8 mouse cellular contexts compared by ENCODE assay signal in genomic region chr11:98021565-98022252, GRCm38 (mm10). TPM values are rescaled to one million over a fixed set of nuclear protein-coding genes. Genes with fewer than 3 reads are reported as not detected.
DNase-seq lines count a peak whose midpoint lies in the region; ATAC-seq and TF ChIP-seq lines count a peak whose summit lies in the region.

No protein-coding gene starts in this region.

- H3K79me2 ChIP-seq in heart, adult 2 months (replicated peaks; ENCODE audit: control insufficient read depth, insufficient read depth, low read length): no peaks in the 10 kb centered on the region

- no peak for TF ChIP-seq POLR2A in heart, adult 2 months (IDR thresholded peaks at IDR 0.05; ENCODE audit: insufficient read depth, low read depth, low read length)
- TF ChIP-seq POLR2A in bone marrow macrophage, adult 2 months (IDR thresholded peaks at IDR 0.05; ENCODE audit: borderline replicate concordance, low read depth, low read length): no peak

- TF ChIP-seq EP300 in heart, adult 2 months (IDR thresholded peaks at IDR 0.05; ENCODE audit: insufficient read depth, low read depth, low read length): no peak

- no peaks in the 10 kb centered on the region for H3K27me3 ChIP-seq in heart, adult 2 months (ENCODE audit: control insufficient read depth, insufficient read depth, low read length)
- no peaks in the 10 kb centered on the region for H3K27me3 ChIP-seq in forebrain, embryonic 14.5 days (replicated peaks; ENCODE audit: control insufficient read depth, insufficient read depth, low read length)
- H3K27me3 ChIP-seq in limb, embryonic 10.5 days (ENCODE audit: low read depth, poor library complexity, severe bottlenecking): peaks cover 22% of the 10 kb centered on the region

- peak overlapping the region; percentile 95 for H3K4me3 ChIP-seq in heart, adult 2 months
- peak overlapping the region; percentile 84 for H3K4me3 ChIP-seq in bone marrow macrophage, adult 2 months (ENCODE audit: insufficient read depth, low read length)
- peak overlapping the region; percentile 72 for H3K4me3 ChIP-seq in forebrain, embryonic 14.5 days (ENCODE audit: low read depth, low read length)
- peak overlapping the region; percentile 85 for H3K4me3 ChIP-seq in limb, embryonic 10.5 days

- no peaks in the 10 kb centered on the region for H3K9me3 ChIP-seq in forebrain, embryonic 14.5 days (replicated peaks; ENCODE audit: control insufficient read depth, low read length)
- H3K9me3 ChIP-seq in limb, embryonic 10.5 days (replicated peaks): no peaks in the 10 kb centered on the region

- H3K4me1 ChIP-seq in heart, adult 2 months (ENCODE audit: control insufficient read depth, insufficient read depth, low read length): peaks cover 2% of the 10 kb centered on the region; the same call in 1 of the 2 replicates
- H3K4me1 ChIP-seq in bone marrow macrophage, adult 2 months (ENCODE audit: control insufficient read depth, insufficient read depth, low read length): peaks cover 34% of the 10 kb centered on the region
- H3K4me1 ChIP-seq in forebrain, embryonic 14.5 days (ENCODE audit: control insufficient read depth, insufficient read depth, low read length): peaks cover 39% of the 10 kb centered on the region
- peaks cover 56% of the 10 kb centered on the region for H3K4me1 ChIP-seq in limb, embryonic 10.5 days

- peak overlapping the region; percentile 90 for H3K9ac ChIP-seq in heart, adult 2 months (ENCODE audit: low read depth, low read length)
- peak overlapping the region; percentile 83 for H3K9ac ChIP-seq in forebrain, embryonic 14.5 days (ENCODE audit: low read length)

- peak overlapping the region; percentile 76 for H3K27ac ChIP-seq in heart, adult 2 months
- no peak overlapping the region; the same call in 1 of the 2 replicates for H3K27ac ChIP-seq in bone marrow macrophage, adult 2 months (ENCODE audit: insufficient read depth, low read depth, low read length)
- H3K27ac ChIP-seq in forebrain, embryonic 14.5 days (ENCODE audit: low read depth, low read length): peak overlapping the region; percentile 91
- H3K27ac ChIP-seq in limb, embryonic 10.5 days: peak overlapping the region; percentile 94

- H3K4me2 ChIP-seq in forebrain, embryonic 14.5 days (ENCODE audit: low read length): peak overlapping the region; percentile 57

- 0 out of 2 replicates have a peak, but pooled peaks have one; percentile 2 for ATAC-seq in forebrain, embryonic 14.5 days

- no peak for TF ChIP-seq CTCF in heart, adult 2 months (IDR thresholded peaks at IDR 0.05)
- no peak for TF ChIP-seq CTCF in bone marrow macrophage, adult 2 months (IDR thresholded peaks at IDR 0.05; ENCODE audit: low read depth, low read length)

- intact Hi-C loops in heart, adult 2 months (cut with DNase I): no loop called here

- WGBS in heart, adult 2 months: 5% methylated on average over 33 of the region's 34 CpGs
- 4% methylated on average over 31 of the region's 34 CpGs for WGBS in forebrain, embryonic 14.5 days
- 5% methylated on average over 33 of the region's 34 CpGs for WGBS in limb, embryonic 10.5 days

- DNase-seq in heart, adult 2 months: peak in 1 of 2 experiments; percentile 41
- DNase-seq in heart, adult 8-10 months (ENCODE audit: low spot score): no peak
- peak; percentile 18 to 25 for DNase-seq in B cell, adult 2 months
- DNase-seq in forebrain, embryonic 14.5 days (ENCODE audit: low spot score): peak; percentile 70
- DNase-seq in limb, embryonic 10.5 days (ENCODE audit: low spot score): peak; percentile 68
- DNase-seq in naive thymus-derived CD4-positive, alpha-beta T cell, adult 2 months (ENCODE audit: low read depth): peak; percentile 43
- no peak for DNase-seq in adipocyte (ENCODE audit: low spot score)

- H3K36me3 ChIP-seq in heart, adult 2 months (ENCODE audit: control insufficient read depth, insufficient read depth, low read length): no peaks in the 10 kb centered on the region
- peaks cover 16% of the 10 kb centered on the region for H3K36me3 ChIP-seq in forebrain, embryonic 14.5 days (ENCODE audit: control insufficient read depth, insufficient read depth, low read length)
- peaks cover 16% of the 10 kb centered on the region for H3K36me3 ChIP-seq in limb, embryonic 10.5 days

RNA-seq across cellular contexts. Expression of gene Cacnb1, which starts 1.1 kb away (rescaled TPM):
- 1 to 10 TPM; 5.9 to 6.1 TPM for total RNA-seq in heart, adult 2 months (2021)
- 10.0 and 10.5 TPM in 2 replicates for polyA plus RNA-seq in heart, adult 2 months (2012; rRNA removed)
- 1 to 10 TPM; 6.2 to 8.5 (median 6.5) TPM for total RNA-seq in heart, adult 8-10 months (2022)
- polyA plus RNA-seq in bone marrow macrophage, adult 2 months (2012; ENCODE audit: insufficient read depth, insufficient read length, missing spikeins): 9.6 and 9.7 TPM in 2 replicates
- polyA plus RNA-seq in forebrain, embryonic 14.5 days (2014; fragmentation: Nextera tagmentation; extraction: Ambion mirVana): 22.1 and 29.2 TPM in 2 replicates
- 3.4 and 6.5 TPM in 2 replicates for polyA plus RNA-seq in limb, embryonic 10.5 days (2016; fragmentation: Nextera tagmentation; extraction: Ambion mirVana)

RNA-seq across cellular contexts. Expression of gene Rpl19, which starts 4.8 kb away (rescaled TPM):
- 100 to 1,000 TPM; 505 to 604 TPM for total RNA-seq in heart, adult 2 months (2021)
- polyA plus RNA-seq in heart, adult 2 months (2012; rRNA removed): 348 and 422 TPM in 2 replicates
- total RNA-seq in heart, adult 8-10 months (2022): 100 to 1,000 TPM; 503 to 616 (median 589) TPM
- 1,270 and 1,466 TPM in 2 replicates for polyA plus RNA-seq in bone marrow macrophage, adult 2 months (2012; ENCODE audit: insufficient read depth, insufficient read length, missing spikeins)
- polyA plus RNA-seq in forebrain, embryonic 14.5 days (2014; fragmentation: Nextera tagmentation; extraction: Ambion mirVana): 787 and 932 TPM in 2 replicates
- polyA plus RNA-seq in limb, embryonic 10.5 days (2016; fragmentation: Nextera tagmentation; extraction: Ambion mirVana): 1,186 and 1,476 TPM in 2 replicates

RNA-seq across cellular contexts. Expression of gene Arl5c, which starts 25.7 kb away (rescaled TPM):
- total RNA-seq in heart, adult 2 months (2021): under 1 TPM; 0.66 to 0.70 TPM
- 2.4 and 2.8 TPM in 2 replicates for polyA plus RNA-seq in heart, adult 2 months (2012; rRNA removed)
- total RNA-seq in heart, adult 8-10 months (2022): under 1 TPM; 0.22 to 0.87 (median 0.45) TPM
- 128 and 134 TPM in 2 replicates for polyA plus RNA-seq in bone marrow macrophage, adult 2 months (2012; ENCODE audit: insufficient read depth, insufficient read length, missing spikeins)
- polyA plus RNA-seq in forebrain, embryonic 14.5 days (2014; fragmentation: Nextera tagmentation; extraction: Ambion mirVana): 2.8 and 4.8 TPM in 2 replicates
- polyA plus RNA-seq in limb, embryonic 10.5 days (2016; fragmentation: Nextera tagmentation; extraction: Ambion mirVana): 12.4 and 17.8 TPM in 2 replicates

RNA-seq across cellular contexts. Expression of gene Stac2, which starts 31.6 kb away (rescaled TPM):
- under 1 TPM; 0.10 to 0.20 TPM for total RNA-seq in heart, adult 2 months (2021)
- polyA plus RNA-seq in heart, adult 2 months (2012; rRNA removed): 0.09 and 0.35 TPM in 2 replicates
- total RNA-seq in heart, adult 8-10 months (2022): under 1 TPM; 0.16 to 0.23 (median 0.19) TPM
- polyA plus RNA-seq in bone marrow macrophage, adult 2 months (2012; ENCODE audit: insufficient read depth, insufficient read length, missing spikeins): 4.1 and 4.3 TPM in 2 replicates
- polyA plus RNA-seq in forebrain, embryonic 14.5 days (2014; fragmentation: Nextera tagmentation; extraction: Ambion mirVana): 1.1 and 2.4 TPM in 2 replicates
- 0.28 and 0.56 TPM in 2 replicates for polyA plus RNA-seq in limb, embryonic 10.5 days (2016; fragmentation: Nextera tagmentation; extraction: Ambion mirVana)

RNA-seq across cellular contexts. Expression of gene Plxdc1, which starts 35.5 kb away (rescaled TPM):
- total RNA-seq in heart, adult 2 months (2021): 1 to 10 TPM; 4.5 to 5.5 TPM
- 6.6 and 8.5 TPM in 2 replicates for polyA plus RNA-seq in heart, adult 2 months (2012; rRNA removed)
- total RNA-seq in heart, adult 8-10 months (2022): 1 to 10 TPM; 2.7 to 4.5 (median 3.4) TPM
- 25.5 and 30.4 TPM in 2 replicates for polyA plus RNA-seq in bone marrow macrophage, adult 2 months (2012; ENCODE audit: insufficient read depth, insufficient read length, missing spikeins)
- 0.48 and 0.84 TPM in 2 replicates for polyA plus RNA-seq in forebrain, embryonic 14.5 days (2014; fragmentation: Nextera tagmentation; extraction: Ambion mirVana)
- polyA plus RNA-seq in limb, embryonic 10.5 days (2016; fragmentation: Nextera tagmentation; extraction: Ambion mirVana): not detected in 2 replicates

Comparison
In these comparisons a context has a peak if more than half of its experiments do, and no peak if none do; other contexts are left out.
1. DNase-seq: peak in B cell, adult 2 months (2 of 2), forebrain, embryonic 14.5 days (single experiment), limb, embryonic 10.5 days (single experiment) and naive thymus-derived CD4-positive, alpha-beta T cell, adult 2 months (single experiment); none in heart, adult 8-10 months (single experiment) and adipocyte (single experiment).
2. Peak in every context shown above with its lines, with median percentiles within 50 percentile points of each other: H3K4me3 ChIP-seq.